Mouse (Mus musculus) lung, adult 2 months (tissue): ENCODE results near the gene Kdm5b.

Source experiments
- CTCF ChIP-seq: fragments of 200-500 bp; IDR thresholded peaks from 2 replicates; pipeline ENCODE4 v1.5.1; 2011; ENCODE audit warnings: mild to moderate bottlenecking, low read length, control low read depth; ENCODE audit not compliant: insufficient read depth
- POLR2A ChIP-seq: fragments of 200-500 bp; IDR thresholded peaks from 2 replicates; pipeline ENCODE4 v1.6.1; 2011; ENCODE audit warnings: low read depth, mild to moderate bottlenecking, control low read depth, low read length, borderline replicate concordance; ENCODE audit errors: extremely low read depth

DNA sequence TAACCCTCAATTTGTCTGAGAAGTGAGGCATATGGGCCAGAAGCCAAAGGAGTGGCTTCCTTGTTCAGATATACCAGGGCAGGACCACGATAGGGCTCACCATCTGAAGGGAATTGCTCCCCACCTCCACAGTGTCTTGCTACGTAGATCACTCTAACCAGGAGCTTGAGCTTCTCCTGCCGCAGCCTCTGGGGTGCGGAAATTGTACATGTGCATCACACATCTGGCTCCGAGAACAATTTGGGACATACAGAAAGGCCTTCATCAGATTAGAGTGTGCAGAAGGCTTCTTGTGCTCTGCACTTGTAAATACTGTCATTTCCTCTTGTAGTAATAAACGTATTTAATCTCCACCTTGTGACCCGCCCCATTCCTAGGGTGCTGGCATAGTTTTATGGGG lies 38.8 kb upstream of the Kdm5b start:
- no peak for TF ChIP-seq CTCF
- TF ChIP-seq POLR2A, result no peak
